8 mouse cellular contexts compared by ENCODE assay signal in the genomic region with DNA sequence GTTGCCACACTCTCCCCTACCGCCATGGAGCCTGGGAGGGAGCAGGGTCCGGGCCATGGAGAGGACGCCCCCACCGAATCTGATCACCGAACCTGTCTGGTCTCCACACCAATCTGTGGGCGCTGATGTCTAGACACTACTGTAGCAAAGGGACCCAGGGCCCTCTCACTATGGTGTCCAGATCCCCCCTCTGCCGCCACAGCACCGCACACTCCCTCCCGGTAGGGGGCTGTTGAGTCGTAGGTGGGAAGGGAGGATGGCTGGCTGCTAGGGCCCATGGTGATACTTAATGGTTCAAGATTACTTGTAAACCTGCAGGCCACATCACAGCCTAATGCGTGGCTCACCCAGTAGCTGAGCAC. TPM values are rescaled to one million over a fixed set of nuclear protein-coding genes. Genes with fewer than 3 reads are reported as not detected.
DNase-seq lines count a peak whose midpoint lies in the region; ATAC-seq lines count a peak whose summit lies in the region.

No protein-coding gene starts in this region.

- H3K27ac ChIP-seq in heart, embryonic 12.5 days (ENCODE audit: poor library complexity, severe bottlenecking), result peak overlapping the region; percentile 90
- peak overlapping the region; percentile 90 for H3K27ac ChIP-seq in embryonic facial prominence, embryonic 10.5 days (replicated peaks)
- peak overlapping the region; percentile 33; the same call in 1 of the 2 replicates for H3K27ac ChIP-seq in intestine, embryonic 16.5 days (ENCODE audit: low read length)
- H3K27ac ChIP-seq in neural tube, embryonic 12.5 days, result no peak overlapping the region

- H3K4me3 ChIP-seq in heart, embryonic 12.5 days, result peak overlapping the region; percentile 69
- peak overlapping the region; percentile 73 for H3K4me3 ChIP-seq in embryonic facial prominence, embryonic 10.5 days
- peak overlapping the region; percentile 70 for H3K4me3 ChIP-seq in intestine, embryonic 16.5 days (ENCODE audit: low read length)
- H3K4me3 ChIP-seq in neural tube, embryonic 12.5 days, result peak overlapping the region; percentile 55

- no peaks in the 10 kb centered on the region for H3K9me3 ChIP-seq in heart, embryonic 12.5 days (replicated peaks)
- H3K9me3 ChIP-seq in embryonic facial prominence, embryonic 10.5 days, result no peaks in the 10 kb centered on the region
- H3K9me3 ChIP-seq in intestine, embryonic 16.5 days (ENCODE audit: control insufficient read depth, low read length), result no peaks in the 10 kb centered on the region
- no peaks in the 10 kb centered on the region for H3K9me3 ChIP-seq in neural tube, embryonic 12.5 days

- no peaks in the 10 kb centered on the region for H3K27me3 ChIP-seq in heart, embryonic 12.5 days (replicated peaks)
- peaks cover 4% of the 10 kb centered on the region; the same call in 1 of the 2 replicates for H3K27me3 ChIP-seq in embryonic facial prominence, embryonic 10.5 days (replicated peaks; ENCODE audit: low read depth, poor library complexity, severe bottlenecking)
- no peaks in the 10 kb centered on the region for H3K27me3 ChIP-seq in intestine, embryonic 16.5 days (replicated peaks; ENCODE audit: control insufficient read depth, insufficient read depth, low read length)
- no peaks in the 10 kb centered on the region; the same call in 1 of the 2 replicates for H3K27me3 ChIP-seq in neural tube, embryonic 12.5 days (replicated peaks)

- WGBS in heart, embryonic 12.5 days, result 4% methylated on average over 11 of the region's 11 CpGs
- whole genome bisulfite sequencing in embryonic facial prominence, embryonic 10.5 days, result 7% methylated on average over 11 of the region's 11 CpGs
- 8% methylated on average over 11 of the region's 11 CpGs for WGBS in intestine, embryonic 16.5 days
- WGBS in neural tube, embryonic 12.5 days, result 8% methylated on average over 11 of the region's 11 CpGs

- H3K9ac ChIP-seq in heart, embryonic 12.5 days, result peak overlapping the region; percentile 86
- peak overlapping the region; percentile 80 for H3K9ac ChIP-seq in intestine, embryonic 16.5 days (ENCODE audit: low read depth, low read length)
- peak overlapping the region; percentile 63 for H3K9ac ChIP-seq in neural tube, embryonic 12.5 days

- ATAC-seq in heart, embryonic 12.5 days (ENCODE audit: insufficient number of reproducible peaks, low FRiP score), result 0 out of 2 replicates have a peak, but pooled peaks have one; percentile 2
- ATAC-seq in intestine, embryonic 16.5 days, result peak; percentile 43
- ATAC-seq in neural tube, embryonic 12.5 days (ENCODE audit: low FRiP score, low read depth), result no peak; the same call in none of the 2 replicates

- H3K4me1 ChIP-seq in heart, embryonic 12.5 days (replicated peaks), result peaks cover 54% of the 10 kb centered on the region
- peaks cover 49% of the 10 kb centered on the region for H3K4me1 ChIP-seq in embryonic facial prominence, embryonic 10.5 days
- H3K4me1 ChIP-seq in intestine, embryonic 16.5 days (ENCODE audit: control insufficient read depth, insufficient read depth, low read length), result peaks cover 5% of the 10 kb centered on the region
- H3K4me1 ChIP-seq in neural tube, embryonic 12.5 days, result peaks cover 9% of the 10 kb centered on the region

- H3K36me3 ChIP-seq in heart, embryonic 12.5 days, result peaks cover 31% of the 10 kb centered on the region
- H3K36me3 ChIP-seq in embryonic facial prominence, embryonic 10.5 days (replicated peaks), result peaks cover 3% of the 10 kb centered on the region; the same call in 1 of the 2 replicates
- no peaks in the 10 kb centered on the region for H3K36me3 ChIP-seq in intestine, embryonic 16.5 days (ENCODE audit: control insufficient read depth, insufficient read depth, low read length)
- no peaks in the 10 kb centered on the region for H3K36me3 ChIP-seq in neural tube, embryonic 12.5 days

- no peak for DNase-seq in heart, adult 18-20 months
- DNase-seq in CD4-positive, CD25-positive, alpha-beta regulatory T cell, adult 2 months (ENCODE audit: low read depth, low spot score), result peak; percentile 50
- peak; percentile 69 for DNase-seq in embryonic facial prominence, embryonic 10.5 days (ENCODE audit: low spot score)
- no peak for DNase-seq in gastrocnemius, postnatal 4 days (ENCODE audit: low spot score in 2 of 2)
- no peak for DNase-seq in frontal cortex, postnatal 14 days (ENCODE audit: low spot score in 2 of 2)

- H3K4me2 ChIP-seq in heart, embryonic 12.5 days, result peak overlapping the region; percentile 80
- H3K4me2 ChIP-seq in intestine, embryonic 16.5 days (ENCODE audit: low read depth, low read length), result peak overlapping the region; percentile 77
- peak overlapping the region; percentile 76 for H3K4me2 ChIP-seq in neural tube, embryonic 12.5 days (replicated peaks)

RNA-seq across cellular contexts. Expression of gene Gm20532, which starts 0.6 kb away (rescaled TPM):
- 0.28 TPM in 1 of 2 replicates, not detected in the other for polyA plus RNA-seq in heart, embryonic 12.5 days (2016; fragmentation: Nextera tagmentation; extraction: Ambion mirVana)
- total RNA-seq in heart, adult 18-20 months (2021), result not detected
- not detected in 2 replicates for polyA plus RNA-seq in embryonic facial prominence, embryonic 10.5 days (2016; fragmentation: Nextera tagmentation; extraction: Ambion mirVana)
- polyA plus RNA-seq in intestine, embryonic 16.5 days (2015; fragmentation: Nextera tagmentation; extraction: Ambion mirVana), result not detected in 2 replicates
- polyA plus RNA-seq in neural tube, embryonic 12.5 days (2016; fragmentation: Nextera tagmentation; extraction: Ambion mirVana), result not detected in 2 replicates
- total RNA-seq in gastrocnemius, postnatal 4 days (2021), result not detected

RNA-seq across cellular contexts. Expression of gene Egfl7, which starts 7.2 kb away (rescaled TPM):
- polyA plus RNA-seq in heart, embryonic 12.5 days (2016; fragmentation: Nextera tagmentation; extraction: Ambion mirVana), result 139 and 146 TPM in 2 replicates
- total RNA-seq in heart, adult 18-20 months (2021), result 10 to 100 TPM; 94.2 to 94.8 TPM
- 93.2 and 96.6 TPM in 2 replicates for polyA plus RNA-seq in embryonic facial prominence, embryonic 10.5 days (2016; fragmentation: Nextera tagmentation; extraction: Ambion mirVana)
- polyA plus RNA-seq in intestine, embryonic 16.5 days (2015; fragmentation: Nextera tagmentation; extraction: Ambion mirVana), result 110 and 118 TPM in 2 replicates
- polyA plus RNA-seq in neural tube, embryonic 12.5 days (2016; fragmentation: Nextera tagmentation; extraction: Ambion mirVana), result 74.8 and 76.1 TPM in 2 replicates
- total RNA-seq in gastrocnemius, postnatal 4 days (2021), result 100 to 1,000 TPM; 132 to 141 TPM

RNA-seq across cellular contexts. Expression of gene Agpat2, which starts 17.2 kb away (rescaled TPM):
- polyA plus RNA-seq in heart, embryonic 12.5 days (2016; fragmentation: Nextera tagmentation; extraction: Ambion mirVana), result 18.4 and 23.2 TPM in 2 replicates
- 10 to 100 TPM; 53.9 to 88.6 TPM for total RNA-seq in heart, adult 18-20 months (2021)
- polyA plus RNA-seq in embryonic facial prominence, embryonic 10.5 days (2016; fragmentation: Nextera tagmentation; extraction: Ambion mirVana), result 12.4 and 12.9 TPM in 2 replicates
- polyA plus RNA-seq in intestine, embryonic 16.5 days (2015; fragmentation: Nextera tagmentation; extraction: Ambion mirVana), result 113 and 116 TPM in 2 replicates
- 7.1 TPM in 2 replicates for polyA plus RNA-seq in neural tube, embryonic 12.5 days (2016; fragmentation: Nextera tagmentation; extraction: Ambion mirVana)
- 10 to 100 TPM; 12.1 to 19.0 TPM for total RNA-seq in gastrocnemius, postnatal 4 days (2021)

RNA-seq across cellular contexts. Expression of gene Fam69b, which starts 41.2 kb away (rescaled TPM):
- 16.4 and 17.3 TPM in 2 replicates for polyA plus RNA-seq in heart, embryonic 12.5 days (2016; fragmentation: Nextera tagmentation; extraction: Ambion mirVana)
- 10 to 100 TPM; 22.0 to 22.2 TPM for total RNA-seq in heart, adult 18-20 months (2021)
- 39.9 and 43.8 TPM in 2 replicates for polyA plus RNA-seq in embryonic facial prominence, embryonic 10.5 days (2016; fragmentation: Nextera tagmentation; extraction: Ambion mirVana)
- polyA plus RNA-seq in intestine, embryonic 16.5 days (2015; fragmentation: Nextera tagmentation; extraction: Ambion mirVana), result 24.8 and 27.0 TPM in 2 replicates
- 66.1 and 76.2 TPM in 2 replicates for polyA plus RNA-seq in neural tube, embryonic 12.5 days (2016; fragmentation: Nextera tagmentation; extraction: Ambion mirVana)
- total RNA-seq in gastrocnemius, postnatal 4 days (2021), result 1 to 10 TPM; 2.6 to 4.0 TPM

Comparison
In these comparisons a context has a peak if more than half of its experiments do, and no peak if none do; other contexts are left out.
1. DNase-seq: peak in CD4-positive, CD25-positive, alpha-beta regulatory T cell, adult 2 months (single experiment) and embryonic facial prominence, embryonic 10.5 days (single experiment); none in heart, adult 18-20 months (0 of 2), gastrocnemius, postnatal 4 days (0 of 2) and frontal cortex, postnatal 14 days (0 of 2).
2. Peak in every context shown above with its lines, with median percentiles within 50 percentile points of each other: H3K4me2 ChIP-seq, H3K4me3 ChIP-seq and H3K9ac ChIP-seq.